Mouse (Mus musculus): Measurements from ENCODE around the gene Ipo9.

GRCm38 (mm10) chr1:135384171-135384570, 46.1 kb downstream of the Ipo9 start:
- TF ChIP-seq CTCF (IDR thresholded peaks at IDR 0.05; ENCODE audit: extremely low read depth, insufficient read depth, low read length) (no peak), POLR2A (IDR thresholded peaks at IDR 0.05; ENCODE audit: extremely low read depth, insufficient read depth, low read length) (no peak)
